Mouse (Mus musculus) cerebellum, adult 2 months (tissue): ENCODE measurements around the gene Olfr504.

Source experiments
- CTCF ChIP-seq: fragments of 200-500 bp; IDR thresholded peaks from 2 replicates; pipeline ENCODE4 v1.5.1; 2011; ENCODE audit warnings: low read depth, mild to moderate bottlenecking, control low read depth, low read length, moderate library complexity, borderline replicate concordance; ENCODE audit not compliant: insufficient read depth
- POLR2A ChIP-seq: fragments of 200-500 bp; IDR thresholded peaks from 2 replicates; pipeline ENCODE4 v1.6.1; 2011; ENCODE audit warnings: low read length, control low read depth, borderline replicate concordance; ENCODE audit not compliant: insufficient read depth

DNA sequence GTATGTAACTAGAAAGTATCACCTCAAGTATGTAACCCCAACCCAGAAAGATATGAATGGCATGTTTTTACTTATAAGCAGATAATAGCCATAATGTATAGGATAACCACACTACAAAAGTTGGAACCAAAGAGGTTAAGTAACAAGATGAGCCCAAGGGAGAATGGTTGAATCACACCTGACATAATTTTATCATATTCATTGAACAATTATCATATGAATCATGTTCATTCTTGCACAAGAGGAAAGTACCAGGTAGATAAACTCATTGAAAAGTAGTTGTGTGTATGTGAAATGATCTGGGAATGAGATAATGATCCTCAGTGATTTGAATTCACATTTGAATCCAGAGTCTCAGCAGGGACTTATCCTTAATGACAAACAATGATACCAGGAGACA lies 44.9 kb upstream of the Olfr504 start, which contains the start of gene Olfr506:
- TF ChIP-seq CTCF (no peak), POLR2A (no peak)
